Comparison of ENCODE assay signal across 15 mouse cellular contexts in genomic region chr11:86076966-86077365, GRCm38 (mm10).
"Had no signal": no experiment of that assay in that cellular context is flagged by ENCODE, and none has a peak within 500 bp of the region (broad histone marks: within the 10 kb centered on the region; RNA-seq: fewer than 3 reads in every experiment).

No protein-coding gene starts in this region.

- ATAC-seq: liver, postnatal 0 days; midbrain, embryonic 15.5 days had no signal

- H3K36me3 ChIP-seq: midbrain, embryonic 15.5 days; neural tube, embryonic 13.5 days had no signal

- H3K9me3 ChIP-seq: limb, embryonic 12.5 days; liver, embryonic 13.5 days; midbrain, embryonic 10.5 days; midbrain, embryonic 15.5 days; neural tube, embryonic 13.5 days had no signal

- H3K9ac ChIP-seq: limb, embryonic 12.5 days; liver, embryonic 13.5 days; liver, postnatal 0 days; midbrain, embryonic 15.5 days; neural tube, embryonic 13.5 days had no signal

- H3K27me3 ChIP-seq: limb, embryonic 12.5 days; liver, embryonic 13.5 days; midbrain, embryonic 15.5 days; neural tube, embryonic 13.5 days had no signal

- DNase-seq: kidney, adult 18-20 months; kidney, postnatal 14 days; liver; liver, embryonic 13.5 days; liver, postnatal 0 days; retina, postnatal 1 day; right cerebral cortex, postnatal 4 days; spleen, adult 18-20 months; thymus, adult 18-20 months; thymus, postnatal 14 days had no signal

- H3K4me3 ChIP-seq: left cerebral cortex, adult 2 months; limb, embryonic 12.5 days; liver, embryonic 13.5 days; midbrain, embryonic 10.5 days; midbrain, embryonic 15.5 days; neural tube, embryonic 13.5 days had no signal

- H3K27ac ChIP-seq: left cerebral cortex, adult 2 months; limb, embryonic 12.5 days; liver, embryonic 13.5 days; midbrain, embryonic 10.5 days; midbrain, embryonic 15.5 days; neural tube, embryonic 13.5 days had no signal

- H3K4me2 ChIP-seq: limb, embryonic 12.5 days; liver, embryonic 13.5 days; midbrain, embryonic 15.5 days; neural tube, embryonic 13.5 days had no signal

- H3K4me1 ChIP-seq: limb, embryonic 12.5 days; liver, embryonic 13.5 days; midbrain, embryonic 10.5 days; midbrain, embryonic 15.5 days; neural tube, embryonic 13.5 days had no signal
